Mouse (Mus musculus) embryo, embryonic 11 days (tissue): ENCODE results near the gene Mrps33.
A peak's percentile ranks its signal among the peaks of the same experiment; 100 is the strongest.

Experiments used
- DNase-seq: peaks from one replicate; pipeline ENCODE4 v3.0.0-alpha.2; 2015

Gene Mrps33

DNA sequence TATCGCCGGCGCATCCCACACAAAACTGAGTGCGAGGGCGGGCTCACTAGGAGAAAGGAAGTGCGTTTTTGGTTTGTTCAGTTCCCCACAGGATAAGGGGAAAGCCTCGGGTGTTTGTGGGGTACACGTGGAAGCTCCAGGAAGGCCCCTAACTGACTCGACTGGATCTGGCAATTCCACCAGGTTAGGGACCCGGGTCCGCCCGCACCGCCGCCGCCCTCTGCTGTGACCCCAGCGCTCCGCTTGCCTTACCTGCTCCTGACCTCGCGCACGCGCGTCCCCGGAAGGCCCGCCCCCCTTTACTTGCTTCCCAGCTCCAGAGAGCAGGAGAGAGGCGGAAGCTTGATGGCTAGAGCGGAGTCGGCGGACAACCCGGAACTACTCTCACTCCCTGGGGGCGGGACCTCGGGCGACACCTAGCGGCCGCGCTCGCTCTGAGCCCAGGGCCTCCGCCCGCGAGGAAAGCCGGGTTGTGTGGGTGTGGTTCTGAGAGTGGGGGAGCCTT, at the start of gene Mrps33:
Gene Mrps33, minus strand, starts transcription at position 377 of the 505 bp plus-strand sequence.
- DNase-seq, result peak; percentile 97

GRCm38 (mm10) chr6:39849667-39850066, 38.9 kb upstream of the Mrps33 start:
- no peak for DNase-seq

DNA sequence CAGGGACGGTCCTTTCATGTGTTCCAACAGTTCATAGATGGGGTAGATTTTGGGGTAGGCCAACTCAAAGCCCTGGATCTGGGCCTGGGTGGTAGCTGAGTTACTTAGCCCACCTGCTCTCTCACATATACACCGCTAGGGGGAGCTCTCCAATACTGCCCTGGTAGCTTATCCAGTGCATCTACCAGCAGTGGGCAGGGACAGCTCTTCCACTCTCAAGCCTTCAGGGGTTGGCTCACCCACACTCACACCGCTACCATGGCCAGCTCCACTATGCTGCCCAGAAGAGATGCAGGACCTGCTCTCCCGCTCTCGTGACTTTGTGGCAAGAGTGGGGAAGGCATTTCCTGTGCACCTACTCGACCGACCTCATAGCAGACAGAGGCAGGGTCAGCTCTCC, 38.0 kb upstream of the Mrps33 start:
- peak; percentile 11 for DNase-seq

- DNase-seq, result no peak
Measured at GRCm38 (mm10) chr6:39847538-39847937, 36.8 kb upstream of the Mrps33 start.

DNA sequence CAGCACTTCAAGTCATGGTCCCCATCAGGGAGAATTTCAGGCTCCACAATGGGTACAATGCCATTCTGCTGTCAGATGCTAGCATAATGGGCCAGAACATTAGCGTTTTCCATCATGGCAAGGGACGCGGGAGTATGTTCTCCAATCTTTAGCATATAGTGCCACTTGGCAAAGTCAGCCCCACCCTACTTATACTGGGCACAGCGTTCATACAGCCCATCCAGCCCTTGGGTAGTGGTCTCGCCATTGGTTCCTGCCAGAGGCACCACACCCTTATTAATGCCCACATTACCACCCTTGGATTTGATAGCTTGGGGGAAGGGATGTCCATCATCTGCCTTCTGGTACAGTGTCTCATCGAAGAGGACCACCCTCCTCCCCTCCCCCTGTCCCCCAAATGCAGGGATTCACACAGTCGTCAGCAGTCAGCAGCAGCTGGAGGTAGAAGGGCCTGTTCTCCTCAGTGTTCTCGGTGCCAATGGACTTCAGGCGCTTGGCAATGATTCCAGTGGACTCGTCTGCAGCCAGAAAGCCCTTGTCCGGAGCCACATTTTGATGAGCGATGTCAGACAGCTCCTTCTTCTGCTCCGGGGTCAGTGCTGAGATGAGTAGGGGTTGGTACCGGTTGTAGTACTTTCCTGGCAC, 33.0 kb upstream of the Mrps33 start:
- DNase-seq, result no peak

DNA sequence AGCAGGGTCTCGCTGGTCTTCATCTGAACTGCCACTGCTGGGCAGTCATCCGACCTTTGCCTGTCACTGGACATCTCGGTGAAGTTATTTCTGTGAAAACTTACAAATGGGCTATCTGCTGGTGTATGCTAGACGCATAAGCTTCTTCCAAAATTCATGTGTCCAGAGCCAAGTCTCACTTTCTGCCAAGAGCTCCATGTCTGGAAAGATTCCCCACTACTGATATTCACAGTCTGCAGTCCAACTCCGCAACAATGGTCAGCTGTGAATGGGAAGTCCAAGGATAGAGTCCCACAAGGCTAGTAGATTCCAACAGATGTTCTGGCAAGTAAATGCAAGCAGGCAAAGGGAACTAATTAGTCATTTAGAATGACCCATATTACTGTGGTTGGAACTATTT, 17.9 kb upstream of the Mrps33 start:
- DNase-seq, result no peak

DNA sequence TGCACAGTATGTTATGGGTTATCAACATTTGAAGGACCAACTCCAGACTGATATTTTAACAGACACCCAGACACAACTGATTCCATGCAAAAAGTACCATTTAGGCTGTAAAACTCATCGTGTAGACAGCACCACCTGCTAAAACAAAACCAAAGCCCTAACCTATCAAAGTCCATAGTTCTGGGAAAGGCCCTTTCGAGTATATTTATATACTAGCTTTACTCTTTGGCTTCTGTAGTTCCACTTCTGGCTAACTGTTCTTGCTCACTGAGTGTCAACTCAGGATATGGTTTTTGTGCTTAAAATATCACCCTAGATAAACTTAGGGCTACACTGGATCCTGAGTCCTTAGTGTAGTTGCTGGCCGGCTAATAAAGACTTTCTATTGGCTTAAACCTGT, 10.5 kb upstream of the Mrps33 start:
- no peak for DNase-seq

GRCm38 (mm10) chr6:39818922-39819321, 8.1 kb upstream of the Mrps33 start:
- no peak for DNase-seq

DNA sequence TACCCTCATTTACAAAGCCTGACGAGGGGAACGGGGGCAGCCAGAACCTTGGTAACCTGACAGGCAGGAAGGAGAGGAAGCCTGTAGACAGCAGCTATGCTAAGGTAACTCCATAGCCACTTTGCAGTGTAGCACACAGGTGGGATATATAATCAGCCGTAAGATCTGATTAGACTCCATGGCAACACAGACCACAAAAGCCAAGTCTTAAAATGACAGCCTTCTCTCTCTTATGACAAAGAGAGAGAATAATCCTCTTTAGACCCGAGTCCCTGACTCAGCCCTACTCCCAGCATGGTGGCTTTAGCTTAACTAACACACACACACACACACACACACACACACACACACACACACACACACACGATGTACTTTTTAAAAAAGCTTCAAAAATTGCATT, 2.3 kb downstream of the Mrps33 start:
- no peak for DNase-seq

GRCm38 (mm10) chr6:39807050-39807560, 3.7 kb downstream of the Mrps33 start:
- no peak for DNase-seq

- no peak for DNase-seq
Measured at GRCm38 (mm10) chr6:39806336-39806735, 4.5 kb downstream of the Mrps33 start.

GRCm38 (mm10) chr6:39805916-39806315, 4.9 kb downstream of the Mrps33 start:
- DNase-seq, result peak; percentile 44

DNA sequence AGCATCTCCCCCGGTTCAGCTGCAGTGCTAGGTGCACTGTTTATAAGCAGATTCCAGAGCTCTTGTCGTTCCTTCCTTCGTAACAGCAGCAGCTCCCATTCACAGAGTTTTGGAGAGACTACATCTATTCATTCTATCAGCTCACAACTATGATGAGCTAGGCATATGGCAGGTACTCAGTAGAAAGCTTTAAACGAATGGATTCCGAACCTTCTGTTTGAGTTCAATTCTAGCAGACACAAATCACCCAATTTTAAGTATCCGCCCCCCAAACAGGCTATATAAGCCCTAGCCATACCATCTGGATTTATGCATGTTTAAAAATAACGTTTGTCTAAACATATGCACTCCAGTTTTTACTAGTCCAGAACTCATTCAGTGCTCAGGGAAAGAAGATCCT, 9.8 kb downstream of the Mrps33 start:
- no peak for DNase-seq

GRCm38 (mm10) chr6:39797076-39797475, 13.7 kb downstream of the Mrps33 start:
- no peak for DNase-seq

- DNase-seq, result no peak
Measured at GRCm38 (mm10) chr6:39796150-39796549, 14.6 kb downstream of the Mrps33 start.

- DNase-seq, result no peak
Measured at GRCm38 (mm10) chr6:39791806-39792205, 19.0 kb downstream of the Mrps33 start.

GRCm38 (mm10) chr6:39788408-39788807, 22.4 kb downstream of the Mrps33 start:
- no peak for DNase-seq

- DNase-seq, result peak; percentile 67
Measured at GRCm38 (mm10) chr6:39787783-39788182, 23.0 kb downstream of the Mrps33 start.

DNA sequence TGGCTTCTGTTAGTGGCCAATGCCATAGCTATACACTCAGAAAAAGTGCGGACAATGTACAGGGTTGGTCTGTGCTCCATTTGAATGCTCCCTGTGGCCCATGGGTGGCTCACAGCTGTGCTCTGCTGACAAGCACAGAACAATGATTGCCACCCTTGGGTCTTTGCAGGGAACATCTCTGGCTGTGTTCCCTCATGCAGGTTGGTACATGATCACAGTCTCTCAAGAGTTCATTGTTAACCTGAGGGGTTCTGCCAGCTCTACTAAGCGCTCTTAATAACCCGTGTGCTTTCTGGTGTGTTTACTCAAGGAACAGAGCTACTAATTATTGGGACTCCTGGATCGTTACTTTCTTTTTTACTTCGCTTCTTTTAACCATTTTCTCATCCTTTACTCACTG, 24.8 kb downstream of the Mrps33 start:
- DNase-seq, result no peak

- no peak for DNase-seq
Measured at GRCm38 (mm10) chr6:39783521-39783920, 27.3 kb downstream of the Mrps33 start.

DNA sequence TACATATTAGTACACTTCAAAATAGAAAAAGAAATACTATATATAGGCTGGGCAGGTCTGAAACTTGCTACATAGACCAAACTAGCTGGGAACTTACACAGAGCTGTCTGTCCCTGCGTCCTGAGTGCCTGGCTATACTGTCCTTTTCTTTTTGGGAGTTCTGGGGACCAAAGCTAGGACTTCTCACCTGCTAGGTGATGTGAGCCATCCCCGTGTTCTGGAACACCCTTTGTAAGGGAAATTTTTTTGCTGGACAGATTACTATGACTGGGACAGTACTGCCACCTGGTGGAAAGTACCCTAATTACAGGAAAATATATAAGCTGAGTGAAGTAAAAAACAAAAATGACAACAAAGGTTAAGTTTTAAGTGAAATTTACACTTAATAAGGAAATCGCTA, 28.2 kb downstream of the Mrps33 start:
- DNase-seq, result peak; percentile 72

DNA sequence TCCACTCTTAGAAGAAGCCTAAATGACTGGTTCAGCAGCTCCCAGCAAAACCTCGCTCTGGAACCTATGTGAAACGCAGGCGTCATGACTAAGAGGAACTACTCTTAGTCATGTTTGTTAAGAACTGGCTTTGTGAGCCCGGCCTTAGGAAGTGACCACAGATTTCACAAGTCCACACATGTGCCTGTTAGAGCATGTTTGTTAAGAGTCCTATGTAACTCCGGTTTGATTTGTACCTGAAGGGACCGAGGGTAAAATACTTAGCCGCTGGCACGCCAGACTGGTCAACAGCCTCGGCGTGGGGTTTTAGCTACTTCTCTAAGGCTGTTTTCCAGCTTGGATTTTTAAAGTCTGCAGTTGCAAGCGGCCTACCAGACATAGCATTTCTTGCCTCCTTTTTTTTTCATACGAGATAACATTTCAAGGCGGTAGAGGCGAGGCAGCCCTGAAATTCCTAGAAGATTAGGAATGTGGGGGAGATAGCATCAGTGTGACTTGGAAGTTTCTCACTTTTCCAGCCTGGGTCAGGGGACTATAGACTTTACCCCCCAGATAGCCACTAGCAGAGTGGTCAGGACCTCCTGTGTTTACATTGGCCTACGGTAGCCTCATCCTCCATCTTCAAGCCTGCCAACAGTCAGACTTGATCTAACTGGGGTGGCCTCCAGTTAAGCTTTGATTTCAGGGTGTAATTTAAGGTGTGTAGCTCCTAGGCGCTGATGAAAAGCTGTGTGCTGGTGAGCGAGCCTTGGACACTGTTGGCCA, 28.8 kb downstream of the Mrps33 start:
- peak; percentile 64 for DNase-seq

GRCm38 (mm10) chr6:39780857-39781666, 29.7 kb downstream of the Mrps33 start:
- DNase-seq, result peak; percentile 78
